Mouse (Mus musculus): ENCODE results near the gene Irak4.

Irak4 gene

GRCm38 (mm10) chr15:94630553-94630952 is 87.1 kb downstream of the Irak4 start:
- DNase-seq = no peak
